ENCODE assay signal across 9 mouse cellular contexts in the genomic region with DNA sequence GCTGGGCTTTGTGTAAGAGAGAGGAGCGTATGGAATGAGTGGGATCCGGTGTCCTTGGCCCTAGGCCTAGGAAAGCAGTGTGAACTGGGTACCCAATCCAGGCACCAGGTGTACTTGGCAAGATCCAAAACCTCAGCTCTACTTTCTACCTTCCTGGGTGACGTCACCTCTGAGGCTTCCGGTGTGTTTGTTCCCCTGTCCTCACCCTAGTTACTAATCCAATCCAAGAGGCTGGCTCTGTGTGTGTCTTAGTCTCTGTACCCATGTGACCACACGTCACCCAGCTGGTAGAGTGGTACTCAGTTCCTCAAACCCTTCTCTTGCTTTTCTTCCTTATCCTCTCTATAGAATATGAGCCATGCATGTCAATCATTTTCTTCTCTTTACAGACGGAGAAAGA.
DNase-seq lines count a peak whose midpoint lies in the region; ATAC-seq and TF ChIP-seq lines count a peak whose summit lies in the region.
"Had no signal": no experiment of that assay in that cellular context is flagged by ENCODE, and none has a peak within 500 bp of the region (broad histone marks: within the 10 kb centered on the region; RNA-seq: fewer than 3 reads in every experiment).

No protein-coding gene starts in this region.

- peak overlapping the region; percentile 93 for H3K27ac ChIP-seq in kidney, embryonic 15.5 days
- 0 out of 2 replicates have a peak overlapping the region, but pooled peaks have one; percentile 33 for H3K27ac ChIP-seq in limb, embryonic 14.5 days (replicated peaks; ENCODE audit: low read depth, low read length)
- H3K27ac ChIP-seq in stomach, embryonic 14.5 days (ENCODE audit: low read length), result peak overlapping the region; percentile 77; the same call in 1 of the 2 replicates
- H3K27ac ChIP-seq: hindbrain, embryonic 14.5 days had no signal

- intact Hi-C loops in gastrocnemius, postnatal 14 days (cut with DNase I; ENCODE audit: low total_unique reads), result no loop called here

- no peak overlapping the region for H3K4me2 ChIP-seq in kidney, embryonic 15.5 days
- H3K4me2 ChIP-seq in limb, embryonic 14.5 days (replicated peaks; ENCODE audit: low read depth, low read length, severe bottlenecking), result no peak overlapping the region
- no peak overlapping the region for H3K4me2 ChIP-seq in stomach, embryonic 14.5 days (replicated peaks; ENCODE audit: low read depth, low read length)
- H3K4me2 ChIP-seq: hindbrain, embryonic 14.5 days had no signal

- 83% methylated on average over 6 of the region's 6 CpGs for WGBS in kidney, embryonic 15.5 days
- 78% methylated on average over 6 of the region's 6 CpGs for WGBS in limb, embryonic 14.5 days
- 81% methylated on average over 6 of the region's 6 CpGs for WGBS in stomach, embryonic 14.5 days

- H3K4me1 ChIP-seq in kidney, embryonic 15.5 days, result peaks cover 67% of the 10 kb centered on the region
- H3K4me1 ChIP-seq in limb, embryonic 14.5 days (ENCODE audit: control insufficient read depth, insufficient read depth, low read length), result peaks cover 46% of the 10 kb centered on the region
- H3K4me1 ChIP-seq in stomach, embryonic 14.5 days (ENCODE audit: control insufficient read depth, insufficient read depth, low read length), result peaks cover 52% of the 10 kb centered on the region

- ATAC-seq in kidney, embryonic 15.5 days (replicated peaks; ENCODE audit: low FRiP score), result no peak
- ATAC-seq in activated CD4-positive, CD25-positive, alpha-beta regulatory T cell, adult 4 months, result peak; percentile 55
- no peak for ATAC-seq in limb, embryonic 14.5 days (ENCODE audit: low FRiP score, low read depth)
- ATAC-seq in stomach, embryonic 14.5 days (ENCODE audit: insufficient number of reproducible peaks, insufficient read depth, low FRiP score, low read depth), result no peak

- no peaks in the 10 kb centered on the region for H3K9me3 ChIP-seq in kidney, embryonic 15.5 days (replicated peaks)
- no peaks in the 10 kb centered on the region for H3K9me3 ChIP-seq in limb, embryonic 14.5 days (ENCODE audit: control insufficient read depth, low read length)
- H3K9me3 ChIP-seq in stomach, embryonic 14.5 days (ENCODE audit: control insufficient read depth, low read depth, low read length), result no peaks in the 10 kb centered on the region

- H3K36me3 ChIP-seq in kidney, embryonic 15.5 days, result no peaks in the 10 kb centered on the region
- no peaks in the 10 kb centered on the region for H3K36me3 ChIP-seq in limb, embryonic 14.5 days (ENCODE audit: control insufficient read depth, insufficient read depth, low read length)
- H3K36me3 ChIP-seq in stomach, embryonic 14.5 days (ENCODE audit: control insufficient read depth, insufficient read depth, low read length), result no peaks in the 10 kb centered on the region

- TF ChIP-seq POLR2A in limb, embryonic 14.5 days (IDR thresholded peaks at IDR 0.05; ENCODE audit: borderline replicate concordance, extremely low read depth, insufficient read depth, insufficient read length), result no peak

- no peak overlapping the region for H3K9ac ChIP-seq in kidney, embryonic 15.5 days
- H3K9ac ChIP-seq in limb, embryonic 14.5 days (ENCODE audit: low read depth, low read length, severe bottlenecking), result no peak overlapping the region
- no peak overlapping the region for H3K9ac ChIP-seq in stomach, embryonic 14.5 days (replicated peaks; ENCODE audit: low read depth, low read length)
- H3K9ac ChIP-seq: hindbrain, embryonic 14.5 days had no signal

- H3K4me3 ChIP-seq in kidney, embryonic 15.5 days (replicated peaks), result no peak overlapping the region
- H3K4me3 ChIP-seq in limb, embryonic 14.5 days (replicated peaks; ENCODE audit: low read length), result no peak overlapping the region
- H3K4me3 ChIP-seq in stomach, embryonic 14.5 days (ENCODE audit: low read depth, low read length), result no peak overlapping the region

- no peaks in the 10 kb centered on the region for H3K27me3 ChIP-seq in kidney, embryonic 15.5 days
- no peaks in the 10 kb centered on the region for H3K27me3 ChIP-seq in limb, embryonic 14.5 days (ENCODE audit: control insufficient read depth, insufficient read depth, low read length)
- no peaks in the 10 kb centered on the region for H3K27me3 ChIP-seq in stomach, embryonic 14.5 days (ENCODE audit: control insufficient read depth, insufficient read depth, low read length)

- DNase-seq in kidney, adult 8-10 months, result no peak
- no peak for DNase-seq in limb, embryonic 14.5 days (ENCODE audit: low spot score)
- DNase-seq in gastrocnemius, postnatal 14 days, result no peak
- no peak for DNase-seq in gastrocnemius, postnatal 25 days
- no peak for DNase-seq in testis, postnatal 14 days (ENCODE audit: low spot score)

Comparison
In these comparisons a context has a peak if more than half of its experiments do, and no peak if none do; other contexts are left out.
1. H3K27ac ChIP-seq: peak in every context shown above with its lines; median percentile 93 in kidney, embryonic 15.5 days; 77 in stomach, embryonic 14.5 days; 33 in limb, embryonic 14.5 days.